Mouse (Mus musculus): ENCODE data around the gene Rp2. TPM values are rescaled to one million over a fixed set of nuclear protein-coding genes. Genes with fewer than 3 reads are reported as not detected.

The Rp2 gene
- polyA plus RNA-seq (2014; fragmentation: Illumina TruSeq; extraction: RNeasy Lipid Tissue Mini Kit (QIAGEN cat#74804); ENCODE audit: low read depth, low replicate concordance): 132 TPM

GRCm38 (mm10) chrX:20364391-20365365, at the start of gene Rp2:
Rp2 (plus strand) TSS chrX:20364481.

GRCm38 (mm10) chrX:20425140-20425838, 61.0 kb downstream of the Rp2 start, which contains the start of gene Jade3:
Jade3 (plus strand) TSS chrX:20425688.

Other genes with a start within 250 kb of the Rp2 start
- gene Slc9a7, start 72.7 kb upstream of the Rp2 start, polyA plus RNA-seq (2014; fragmentation: Illumina TruSeq; extraction: RNeasy Lipid Tissue Mini Kit (QIAGEN cat#74804); ENCODE audit: low read depth, low replicate concordance): 3.4 TPM
- gene Jade3, start 61.2 kb downstream of the Rp2 start, polyA plus RNA-seq (2014; fragmentation: Illumina TruSeq; extraction: RNeasy Lipid Tissue Mini Kit (QIAGEN cat#74804); ENCODE audit: low read depth, low replicate concordance): 17.7 TPM
- gene Rgn, start 185.3 kb downstream of the Rp2 start, polyA plus RNA-seq (2014; fragmentation: Illumina TruSeq; extraction: RNeasy Lipid Tissue Mini Kit (QIAGEN cat#74804); ENCODE audit: low read depth, low replicate concordance): 6.1 TPM